Mouse (Mus musculus): ENCODE measurements around the gene Vmn1r223. TPM values are rescaled to one million over a fixed set of nuclear protein-coding genes. Genes with fewer than 3 reads are reported as not detected.

Gene Vmn1r223
- total and polyA plus RNA-seq, 3 experiments = not detected

Other genes starting within 250 kb of the Vmn1r223 start
- gene Vmn1r213, start 239.5 kb upstream of the Vmn1r223 start, total RNA-seq (2021) = not detected
- not detected in 2 replicates for gene Vmn1r213, start 239.5 kb upstream of the Vmn1r223 start, polyA plus RNA-seq (2012; rRNA removed)
- not detected for gene Vmn1r214, start 216.7 kb upstream of the Vmn1r223 start, total RNA-seq (2021)
- not detected in 2 replicates for gene Vmn1r214, start 216.7 kb upstream of the Vmn1r223 start, polyA plus RNA-seq (2012; rRNA removed)
- gene Vmn1r215, start 179.1 kb upstream of the Vmn1r223 start, total RNA-seq (2021) = not detected
- not detected in 2 replicates for gene Vmn1r215, start 179.1 kb upstream of the Vmn1r223 start, polyA plus RNA-seq (2012; rRNA removed)
- not detected for gene Vmn1r217, start 128.9 kb upstream of the Vmn1r223 start, total RNA-seq (2021)
- not detected in 2 replicates for gene Vmn1r217, start 128.9 kb upstream of the Vmn1r223 start, polyA plus RNA-seq (2012; rRNA removed)
- not detected for gene Vmn1r218, start 114.0 kb upstream of the Vmn1r223 start, total RNA-seq (2021)
- gene Vmn1r218, start 114.0 kb upstream of the Vmn1r223 start, polyA plus RNA-seq (2012; rRNA removed) = not detected in 2 replicates
- not detected for gene Vmn1r219, start 87.8 kb upstream of the Vmn1r223 start, total RNA-seq (2021)
- not detected in 2 replicates for gene Vmn1r219, start 87.8 kb upstream of the Vmn1r223 start, polyA plus RNA-seq (2012; rRNA removed)
- gene Vmn1r220, start 59.2 kb upstream of the Vmn1r223 start, total RNA-seq (2021) = not detected
- not detected in 2 replicates for gene Vmn1r220, start 59.2 kb upstream of the Vmn1r223 start, polyA plus RNA-seq (2012; rRNA removed)
- gene Vmn1r221, start 33.0 kb upstream of the Vmn1r223 start, total RNA-seq (2021) = not detected
- gene Vmn1r221, start 33.0 kb upstream of the Vmn1r223 start, polyA plus RNA-seq (2012; rRNA removed) = not detected in 2 replicates
- not detected for gene Vmn1r222, start 11.2 kb upstream of the Vmn1r223 start, total RNA-seq (2021)
- gene Vmn1r222, start 11.2 kb upstream of the Vmn1r223 start, polyA plus RNA-seq (2012; rRNA removed) = not detected in 2 replicates
- gene Zfp322a, start 122.1 kb downstream of the Vmn1r223 start, total RNA-seq (2021) = 10 to 100 TPM; 16.3 to 20.7 TPM
- 0.40 and 0.53 TPM in 2 replicates for gene Zfp322a, start 122.1 kb downstream of the Vmn1r223 start, polyA plus RNA-seq (2012; rRNA removed)
- gene Abt1, start 176.7 kb downstream of the Vmn1r223 start, total RNA-seq (2021) = 1 to 10 TPM; 7.0 to 8.5 TPM
- 1.1 TPM in 2 replicates for gene Abt1, start 176.7 kb downstream of the Vmn1r223 start, polyA plus RNA-seq (2012; rRNA removed)
- gene Btn1a1, start 218.8 kb downstream of the Vmn1r223 start, total RNA-seq (2021) = not detected
- gene Btn1a1, start 218.8 kb downstream of the Vmn1r223 start, polyA plus RNA-seq (2012; rRNA removed) = not detected in 2 replicates
- gene Btn2a2, start 241.7 kb downstream of the Vmn1r223 start, total RNA-seq (2021) = not detected
- gene Btn2a2, start 241.7 kb downstream of the Vmn1r223 start, polyA plus RNA-seq (2012; rRNA removed) = not detected in 2 replicates

Data from adrenal gland, adult 2 months (tissue).